Mouse (Mus musculus) layer of hippocampus, adult 8-10 months (tissue): ENCODE data around the gene Ctnnal1. TPM values are rescaled to one million over a fixed set of nuclear protein-coding genes. Genes with fewer than 3 reads are reported as not detected.
"Not testable (repeated sequence)": the region's sequence is repeated elsewhere in the genome, so short reads cannot be mapped to it uniquely, and the experiment has no call there.

ENCODE experiments used
- DNase-seq, 2 experiments: peaks; one replicate each; pipeline ENCODE4 v3.0.0; 2022; ENCODE audit warnings: low spot score in 2 of 2
- total RNA-seq, 4 experiments: library from RNA; stranded (reverse); gene quantifications; 2 replicates each; pipeline ENCODE4 v1.2.4; 2022

Ctnnal1 gene
- 10 to 100 TPM; 13.8 to 20.9 (median 16.8) TPM for total RNA-seq

DNA sequence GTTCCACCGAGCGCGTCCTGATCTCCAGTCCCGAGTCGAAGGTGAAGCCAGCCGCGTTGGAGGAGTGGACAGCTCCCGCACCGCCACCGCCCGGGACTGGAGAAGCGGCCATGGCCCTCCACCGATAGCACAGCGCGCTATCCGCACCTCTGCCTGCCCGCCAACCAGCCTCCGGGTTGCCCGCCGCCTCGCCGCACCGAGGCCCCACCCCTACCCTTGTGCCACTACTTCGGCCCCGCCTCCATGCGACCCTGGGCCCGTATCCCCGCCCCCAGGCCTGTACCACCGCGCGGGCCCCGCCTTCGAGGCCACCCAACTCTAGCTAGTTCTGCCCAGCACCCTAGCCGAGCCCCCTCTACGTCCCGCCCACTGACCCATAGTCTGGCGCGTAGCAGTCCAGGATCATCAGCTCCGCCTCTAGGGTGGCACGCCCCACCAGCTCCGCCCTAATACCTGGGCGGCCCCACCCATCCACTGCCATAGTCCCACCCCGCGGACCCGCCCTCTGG is at the start of gene Ctnnal1:
Ctnnal1 (minus strand) TSS at position 186 of the 509 bp plus-strand sequence.
- DNase-seq = peak; percentile 81 to 86

- DNase-seq = no peak
These were observed 49.8 kb upstream of the Ctnnal1 start for GRCm38 (mm10) chr4:56914761-56915160.

DNA sequence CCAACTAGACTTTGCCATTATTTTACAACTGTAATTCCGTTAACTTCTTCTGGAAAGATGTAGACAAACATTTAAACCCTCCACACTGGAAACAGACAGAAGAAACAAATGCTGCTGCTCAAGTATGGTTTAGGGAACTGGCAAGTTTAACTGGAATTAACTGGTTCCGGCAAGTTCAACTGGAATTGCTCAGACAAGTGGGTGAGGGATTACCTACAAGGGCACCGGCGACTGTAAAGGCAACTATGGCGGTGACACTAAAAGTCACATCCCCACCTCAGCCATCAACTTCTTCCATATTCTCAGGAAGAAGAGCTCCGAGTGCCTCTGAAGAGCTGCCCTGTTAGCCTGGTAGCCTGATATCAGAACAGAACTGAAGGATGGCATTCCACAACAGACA is 49.4 kb upstream of the Ctnnal1 start:
- no peak for DNase-seq

- no peak for DNase-seq
These were observed 47.5 kb upstream of the Ctnnal1 start for GRCm38 (mm10) chr4:56912382-56913001.

GRCm38 (mm10) chr4:56909568-56909967 is 44.6 kb upstream of the Ctnnal1 start:
- DNase-seq = no peak

DNA sequence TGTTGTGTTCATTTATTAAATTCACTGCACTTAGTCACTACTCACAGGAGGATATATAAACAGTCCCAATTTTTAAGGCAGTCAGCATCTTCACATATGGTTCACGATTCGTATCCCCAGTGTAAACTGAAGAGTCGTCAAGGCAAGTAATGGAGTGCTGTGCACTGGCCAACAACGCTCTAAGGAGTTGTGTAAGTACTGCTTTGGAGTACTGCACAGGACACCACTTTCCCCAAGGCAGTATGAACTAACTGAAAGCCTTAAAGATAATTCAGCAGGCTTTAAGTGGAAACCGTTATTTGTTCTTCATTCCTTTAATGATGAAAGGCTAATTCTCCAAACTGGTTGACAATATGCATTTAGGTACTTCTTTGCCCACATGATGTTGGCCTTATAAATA is 42.7 kb upstream of the Ctnnal1 start:
- no peak for DNase-seq

- DNase-seq = no peak
These were observed 41.9 kb upstream of the Ctnnal1 start for GRCm38 (mm10) chr4:56906926-56907325.

DNA sequence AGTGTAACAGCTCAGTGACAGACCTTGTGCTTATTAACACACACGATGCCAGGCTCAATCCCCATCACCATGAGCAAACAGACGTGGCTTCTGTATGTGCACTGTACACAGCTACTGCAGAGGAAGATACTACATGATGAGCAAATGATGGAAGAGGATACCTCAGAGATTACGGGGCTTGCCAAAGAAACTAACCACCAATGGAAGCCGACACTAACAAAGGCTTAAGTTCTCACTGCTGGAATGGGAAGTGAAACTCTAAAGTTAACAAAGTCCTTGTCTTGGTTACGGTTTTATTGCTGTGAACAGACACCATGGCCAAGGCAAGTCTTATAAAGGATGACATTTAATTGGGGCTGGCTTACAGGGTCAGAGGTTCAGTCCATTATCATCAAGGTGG is 40.5 kb upstream of the Ctnnal1 start:
- DNase-seq = no peak

- no peak for DNase-seq
These were observed 36.7 kb upstream of the Ctnnal1 start for GRCm38 (mm10) chr4:56901671-56902070.

DNA sequence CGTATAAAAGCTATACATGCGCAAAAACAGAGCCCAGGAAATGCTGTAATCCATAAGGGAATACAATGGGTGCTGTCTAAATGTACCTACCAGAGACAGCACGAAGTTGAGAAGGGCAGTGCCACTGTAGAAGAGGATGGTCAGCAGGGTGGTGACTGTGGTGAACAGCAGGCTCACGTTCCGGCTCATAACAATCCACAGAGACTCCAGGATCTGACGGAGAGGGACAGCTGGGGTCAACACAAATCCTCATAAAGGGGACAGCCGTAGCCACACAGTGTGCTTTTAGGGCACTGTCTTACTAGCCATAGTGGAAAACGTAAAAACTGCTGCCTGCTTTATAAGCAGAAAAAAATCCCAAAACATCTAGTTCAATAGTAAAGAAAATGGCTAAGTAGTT is 34.2 kb upstream of the Ctnnal1 start:
- no peak for DNase-seq

GRCm38 (mm10) chr4:56897511-56897910 is 32.5 kb upstream of the Ctnnal1 start:
- no peak for DNase-seq

- no peak for DNase-seq
These were observed 29.2 kb upstream of the Ctnnal1 start for GRCm38 (mm10) chr4:56894196-56894595.

- no peak for DNase-seq
These were observed 27.6 kb upstream of the Ctnnal1 start for GRCm38 (mm10) chr4:56892501-56893115.

- no peak for DNase-seq
These were observed 23.5 kb upstream of the Ctnnal1 start for GRCm38 (mm10) chr4:56888483-56888882.

DNA sequence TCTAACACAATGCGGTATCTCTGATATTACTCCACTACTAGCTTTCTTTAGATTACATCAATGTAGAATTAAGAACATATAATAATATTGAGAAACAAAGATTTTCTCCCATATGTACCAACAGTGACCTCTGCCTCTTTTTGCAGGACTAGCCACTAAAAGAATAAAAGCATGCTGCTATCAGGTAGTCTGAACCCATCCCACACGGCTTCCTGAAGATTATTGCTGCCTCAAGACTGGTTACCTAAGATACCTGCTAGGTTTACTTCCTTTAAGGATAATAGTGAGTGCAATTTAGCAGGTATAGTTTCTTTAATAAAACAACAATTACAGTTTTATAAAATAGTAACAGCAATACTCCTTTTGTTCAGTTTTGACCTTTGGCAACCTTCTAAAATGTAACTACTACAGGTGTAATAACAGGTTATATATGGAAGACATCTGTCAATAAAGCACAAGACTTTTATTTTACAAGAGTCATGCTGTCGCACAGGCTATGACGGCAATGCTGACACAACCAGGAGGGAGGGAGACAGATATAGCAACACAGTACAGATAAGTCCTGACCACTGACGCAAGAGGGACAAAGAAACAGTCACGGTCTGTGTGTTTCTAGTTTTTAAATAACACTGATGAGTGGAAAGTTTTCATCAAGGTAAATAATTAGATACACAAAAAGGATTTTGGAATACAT is 21.4 kb upstream of the Ctnnal1 start:
- DNase-seq = no peak

GRCm38 (mm10) chr4:56880036-56880703 is 15.2 kb upstream of the Ctnnal1 start:
- DNase-seq = no peak

DNA sequence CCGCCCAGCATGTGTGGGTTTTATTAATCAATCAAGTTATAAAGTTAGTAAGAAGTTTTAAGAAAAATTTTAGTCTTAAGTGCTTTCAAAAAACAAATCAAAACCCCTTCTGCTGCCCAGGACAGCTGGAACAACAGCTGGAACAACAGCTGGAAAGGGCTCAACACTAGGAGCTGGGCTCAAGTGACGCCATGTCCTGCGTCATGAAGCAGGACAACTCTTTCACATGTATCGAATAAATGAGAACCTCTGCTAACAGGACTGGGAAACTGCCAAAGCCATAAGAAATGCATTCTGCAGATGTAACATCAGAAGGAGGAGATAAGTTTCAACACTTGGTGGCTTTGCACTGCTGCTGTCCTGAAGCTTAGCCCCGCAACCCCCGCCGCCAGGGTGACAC is 14.0 kb upstream of the Ctnnal1 start:
- DNase-seq = no peak

DNA sequence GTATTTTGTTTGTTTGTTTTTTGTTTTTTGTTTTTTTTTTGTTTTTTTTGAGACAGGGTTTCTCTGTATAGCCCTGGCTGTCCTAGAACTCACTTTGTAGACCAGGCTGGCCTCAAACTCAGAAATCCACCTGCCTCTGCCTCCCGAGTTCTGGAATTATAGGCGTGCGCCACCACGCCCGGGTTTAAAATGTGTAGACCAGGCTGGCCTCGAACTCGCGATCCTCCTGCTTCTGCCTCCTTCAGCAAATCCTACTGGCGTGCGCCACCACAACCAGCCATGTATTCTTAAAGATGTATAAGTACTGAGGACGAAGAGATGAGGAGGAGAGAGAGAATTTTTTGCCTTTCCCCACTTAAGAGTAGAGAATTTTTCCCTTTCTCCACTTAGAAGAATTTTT is 5.6 kb upstream of the Ctnnal1 start:
- not testable (repeated sequence) for DNase-seq

DNA sequence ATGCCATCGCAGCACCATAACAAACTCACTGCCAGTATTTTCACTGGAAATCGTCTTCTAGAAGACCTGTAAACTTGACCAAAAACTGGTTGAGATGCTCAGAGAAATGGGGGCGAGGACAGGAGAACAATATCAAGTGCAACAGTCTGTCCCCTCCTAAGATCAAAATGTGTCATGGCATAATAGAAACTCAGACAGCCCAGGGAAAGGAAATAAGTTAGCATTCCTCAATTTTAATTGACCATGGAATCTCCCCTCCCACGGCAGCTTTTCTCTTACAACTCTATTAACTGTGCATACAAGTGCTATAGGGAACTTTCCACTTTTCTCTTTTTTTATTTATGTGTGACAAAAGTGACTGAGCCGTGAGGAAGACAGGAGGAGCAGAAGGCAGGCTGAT is 2.8 kb upstream of the Ctnnal1 start:
- DNase-seq = no peak

DNA sequence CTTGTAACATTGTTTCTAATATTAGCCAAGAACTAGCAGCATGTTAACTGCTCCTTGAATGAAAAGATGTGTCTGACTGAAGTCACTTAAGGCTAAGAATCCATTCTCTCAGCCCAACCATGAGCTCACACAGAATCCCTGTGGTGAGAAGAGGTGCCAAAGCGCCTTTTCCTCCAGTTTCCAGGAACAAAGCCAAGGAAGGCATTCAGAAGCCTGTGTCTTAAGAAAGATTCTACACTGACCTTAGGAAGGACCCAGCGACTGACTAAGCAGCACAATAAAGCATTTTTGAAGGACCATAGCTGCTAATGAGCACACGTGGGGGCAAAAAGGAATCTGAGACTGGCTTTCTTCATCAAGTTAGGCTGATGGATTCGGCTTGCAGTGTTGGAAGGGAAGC is 983 bp upstream of the Ctnnal1 start:
- no peak for DNase-seq

GRCm38 (mm10) chr4:56864417-56865001 is 479 bp downstream of the Ctnnal1 start:
- peak in 1 of 2 experiments; percentile 35 for DNase-seq

DNA sequence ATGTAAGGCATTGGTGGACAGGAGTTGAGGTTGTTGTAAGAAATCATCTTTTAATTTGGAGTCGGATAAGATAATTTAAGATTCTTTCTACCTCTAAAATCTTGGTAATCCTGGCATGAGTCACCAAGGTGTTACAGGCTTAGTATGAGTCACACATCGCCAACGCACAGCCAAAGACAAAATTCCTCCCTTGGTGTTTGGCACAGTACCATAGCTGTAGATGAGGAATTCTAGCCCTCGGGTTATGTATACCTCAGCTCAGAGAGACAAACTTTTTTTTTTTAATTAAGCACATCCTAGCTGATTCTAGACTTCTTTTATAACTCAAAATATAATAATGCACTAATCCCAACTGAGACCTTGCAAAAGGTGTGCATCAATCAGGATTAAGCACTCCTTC is 972 bp downstream of the Ctnnal1 start:
- no peak for DNase-seq
